Mouse (Mus musculus) hindbrain, embryonic 11.5 days (tissue): ENCODE measurements around the gene Gm21969. TPM values are rescaled to one million over a fixed set of nuclear protein-coding genes. Genes with fewer than 3 reads are reported as not detected.

ENCODE experiments used
- ATAC-seq: fragments of 200-750 bp; cut with Nextera tagmentation; 2 replicates; pipeline ENCODE4 v1.8.0; 2017; ENCODE audit warnings: mild to moderate bottlenecking, moderate TSS enrichment, moderate library complexity; ENCODE audit not compliant: low FRiP score
- DNase-seq: peaks from one replicate; pipeline ENCODE4 v3.0.0-alpha.2; 2015; ENCODE audit warnings: low spot score
- H3K27ac ChIP-seq: fragments of 300-500 bp; sonication (generic); 2 replicates; pipeline ENCODE4 v1.5.1; 2014; ENCODE audit warnings: mild to moderate bottlenecking, low read depth, low read length
- H3K27me3 ChIP-seq: fragments of 300-500 bp; sonication (generic); 2 replicates; pipeline ENCODE4 v1.6.1; 2014; ENCODE audit warnings: mild to moderate bottlenecking, low read length, moderate library complexity, mixed read lengths; ENCODE audit not compliant: control insufficient read depth, insufficient read depth
- H3K36me3 ChIP-seq: fragments of 300-500 bp; sonication (generic); 2 replicates; pipeline ENCODE4 v1.6.1; 2014; ENCODE audit warnings: mild to moderate bottlenecking, low read length, moderate library complexity, mixed read lengths; ENCODE audit not compliant: control insufficient read depth, insufficient read depth
- H3K4me1 ChIP-seq: fragments of 300-500 bp; sonication (generic); replicated peaks from 2 replicates; pipeline ENCODE4 v1.6.1; 2014; ENCODE audit warnings: low read length, mixed read lengths; ENCODE audit not compliant: control insufficient read depth, insufficient read depth
- H3K4me2 ChIP-seq: fragments of 300-500 bp; sonication (generic); replicated peaks from 2 replicates; pipeline ENCODE4 v1.6.1; 2014; ENCODE audit warnings: mild to moderate bottlenecking, low read depth, low read length
- H3K4me3 ChIP-seq: fragments of 300-500 bp; sonication (generic); 2 replicates; pipeline ENCODE4 v1.5.1; 2014; ENCODE audit warnings: low read depth, low read length
- H3K9ac ChIP-seq: fragments of 300-500 bp; sonication (generic); 2 replicates; pipeline ENCODE4 v1.6.1; 2014; ENCODE audit warnings: low read depth, low read length
- H3K9me3 ChIP-seq: fragments of 300-500 bp; sonication (generic); 2 replicates; pipeline ENCODE4 v1.6.1; 2016; ENCODE audit warnings: low read length; ENCODE audit not compliant: control insufficient read depth
- WGBS: fragments of 180-500 bp; shearing (Covaris S2); extraction: QIAGEN DNeasy Blood & Tissue Kit; methylation state at CpG from one replicate; pipeline ENCODE4 v1.1.7; 2014; 5-methylcytosine and 5-hydroxymethylcytosine counted together
- polyA plus RNA-seq: library from polyadenylated mRNA; unstranded; fragments of >200 nt; fragmentation: Nextera tagmentation; extraction: Ambion mirVana; gene quantifications from 2 replicates; pipeline ENCODE4 v1.2.1, GENCODE M21; 2014

Gm21969 gene
- polyA plus RNA-seq, 1 experiment from 2014 or later, result not detected

- no peak overlapping the region for H3K4me2 ChIP-seq
- no peaks in the 10 kb centered on the region for H3K27me3 ChIP-seq
- H3K4me1 ChIP-seq, result no peaks in the 10 kb centered on the region
- H3K27ac ChIP-seq, result no peak overlapping the region
- no peaks in the 10 kb centered on the region for H3K9me3 ChIP-seq
- H3K36me3 ChIP-seq, result no peaks in the 10 kb centered on the region
- DNase-seq, result no peak
- H3K9ac ChIP-seq, result no peak overlapping the region
- WGBS, result 88% methylated on average over 7 of the region's 7 CpGs
- no peak overlapping the region for H3K4me3 ChIP-seq
- ATAC-seq, result no peak
These were observed 28.7 kb downstream of the Gm21969 start for GRCm38 (mm10) chr4:139631569-139632253.

DNA sequence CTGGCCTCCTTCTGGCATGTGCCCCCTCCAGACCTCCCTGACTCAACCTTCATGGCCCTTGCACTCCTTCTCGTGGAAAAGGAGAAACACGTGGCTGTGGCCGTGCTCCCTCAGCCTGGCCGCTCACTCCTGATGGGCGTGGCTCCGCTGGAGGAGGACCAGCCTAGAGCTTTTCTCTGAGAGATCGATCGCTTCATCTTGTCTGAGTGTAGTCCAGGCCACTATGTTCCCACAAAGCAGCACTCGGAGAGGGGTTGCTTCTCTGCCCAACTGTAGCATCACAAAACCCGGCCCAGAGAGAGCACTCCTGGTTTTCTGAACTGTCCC is 29.2 kb downstream of the Gm21969 start:
- ATAC-seq (no peak), DNase-seq (no peak)
- Histone ChIP-seq H3K4me2 (no peak overlapping the region), H3K27me3 (no peaks in the 10 kb centered on the region), H3K27ac (no peak overlapping the region), H3K9me3 (no peaks in the 10 kb centered on the region), H3K4me3 (no peak overlapping the region), H3K36me3 (no peaks in the 10 kb centered on the region), H3K9ac (no peak overlapping the region), H3K4me1 (no peaks in the 10 kb centered on the region)
- 83% methylated on average over 10 of the region's 10 CpGs for WGBS

GRCm38 (mm10) chr4:139636373-139636772 is 33.4 kb downstream of the Gm21969 start:
- Histone ChIP-seq H3K4me3 (no peak overlapping the region), H3K27me3 (peaks cover under 1% of the 10 kb centered on the region; the same call in 1 of the 2 replicates), H3K4me1 (peaks cover 10% of the 10 kb centered on the region), H3K36me3 (no peaks in the 10 kb centered on the region), H3K9me3 (no peaks in the 10 kb centered on the region), H3K4me2 (no peak overlapping the region), H3K27ac (no peak overlapping the region), H3K9ac (no peak overlapping the region)
- ATAC-seq (no peak), DNase-seq (peak; percentile 87)
- WGBS, result 32% methylated on average over 7 of the region's 7 CpGs

- H3K36me3 ChIP-seq, result no peaks in the 10 kb centered on the region
- no peak overlapping the region for H3K4me2 ChIP-seq
- H3K9ac ChIP-seq, result no peak overlapping the region
- H3K27me3 ChIP-seq, result peaks cover 7% of the 10 kb centered on the region
- no peak overlapping the region for H3K4me3 ChIP-seq
- peaks cover 17% of the 10 kb centered on the region for H3K4me1 ChIP-seq
- DNase-seq, result no peak
- no peaks in the 10 kb centered on the region for H3K9me3 ChIP-seq
- ATAC-seq, result no peak
- WGBS, result 94% methylated on average over 9 of the region's 9 CpGs
- H3K27ac ChIP-seq, result no peak overlapping the region
These were observed 34.9 kb downstream of the Gm21969 start for GRCm38 (mm10) chr4:139637847-139638246.

- Histone ChIP-seq H3K27me3 (peaks cover 8% of the 10 kb centered on the region), H3K9ac (no peak overlapping the region), H3K9me3 (no peaks in the 10 kb centered on the region), H3K4me2 (no peak overlapping the region), H3K4me3 (no peak overlapping the region), H3K4me1 (peaks cover 17% of the 10 kb centered on the region), H3K27ac (no peak overlapping the region), H3K36me3 (no peaks in the 10 kb centered on the region)
- WGBS, result 94% methylated on average over 16 of the region's 16 CpGs
- DNase-seq (no peak), ATAC-seq (no peak)
These were observed 35.4 kb downstream of the Gm21969 start for GRCm38 (mm10) chr4:139638356-139638755.

GRCm38 (mm10) chr4:139639801-139640200 is 36.8 kb downstream of the Gm21969 start:
- Histone ChIP-seq H3K27ac (0 out of 2 replicates have a peak overlapping the region, but pooled peaks have one; percentile 45), H3K9me3 (no peaks in the 10 kb centered on the region), H3K36me3 (no peaks in the 10 kb centered on the region), H3K4me3 (no peak overlapping the region), H3K27me3 (peaks cover 8% of the 10 kb centered on the region), H3K4me1 (peaks cover 17% of the 10 kb centered on the region), H3K9ac (no peak overlapping the region), H3K4me2 (no peak overlapping the region)
- WGBS, result 23% methylated on average over 12 of the region's 12 CpGs
- DNase-seq (peak; percentile 49), ATAC-seq (peak; percentile 26; the same call in 1 of the 2 replicates)

- 64% methylated on average over 12 of the region's 12 CpGs for WGBS
- peaks cover 17% of the 10 kb centered on the region for H3K4me1 ChIP-seq
- H3K4me2 ChIP-seq, result no peak overlapping the region
- no peak overlapping the region for H3K4me3 ChIP-seq
- no peaks in the 10 kb centered on the region for H3K36me3 ChIP-seq
- H3K9ac ChIP-seq, result no peak overlapping the region
- ATAC-seq (no peak), DNase-seq (no peak)
- H3K27ac ChIP-seq, result 0 out of 2 replicates have a peak overlapping the region, but pooled peaks have one; percentile 45
- no peaks in the 10 kb centered on the region for H3K9me3 ChIP-seq
- H3K27me3 ChIP-seq, result peaks cover 8% of the 10 kb centered on the region
These were observed 37.3 kb downstream of the Gm21969 start for GRCm38 (mm10) chr4:139640333-139640732.

GRCm38 (mm10) chr4:139640775-139641174 is 37.8 kb downstream of the Gm21969 start:
- H3K36me3 ChIP-seq, result no peaks in the 10 kb centered on the region
- ATAC-seq, result no peak
- H3K4me2 ChIP-seq, result no peak overlapping the region
- H3K9me3 ChIP-seq, result no peaks in the 10 kb centered on the region
- no peak overlapping the region for H3K27ac ChIP-seq
- 56% methylated on average over 6 of the region's 6 CpGs for WGBS
- H3K4me1 ChIP-seq, result peaks cover 17% of the 10 kb centered on the region
- no peak overlapping the region for H3K9ac ChIP-seq
- no peak for DNase-seq
- H3K4me3 ChIP-seq, result no peak overlapping the region
- H3K27me3 ChIP-seq, result peaks cover 8% of the 10 kb centered on the region

GRCm38 (mm10) chr4:139641829-139642425 is 38.9 kb downstream of the Gm21969 start:
- Histone ChIP-seq H3K4me2 (peak overlapping the region; percentile 43), H3K27ac (no peak overlapping the region; the same call in 1 of the 2 replicates), H3K9ac (peak overlapping the region; percentile 27; the same call in 1 of the 2 replicates), H3K4me3 (peak overlapping the region; percentile 10; the same call in 1 of the 2 replicates), H3K9me3 (no peaks in the 10 kb centered on the region), H3K36me3 (no peaks in the 10 kb centered on the region), H3K27me3 (peaks cover 8% of the 10 kb centered on the region), H3K4me1 (peaks cover 17% of the 10 kb centered on the region)
- DNase-seq (peak; percentile 48), ATAC-seq (0 out of 2 replicates have a peak, but pooled peaks have one; percentile 28)
- 1% methylated on average over 29 of the region's 30 CpGs for WGBS
